Mouse (Mus musculus): Measurements from ENCODE around the gene Lman1l.

GRCm38 (mm10) chr9:57617556-57618169 lies 2.9 kb downstream of the Lman1l start:
- TF ChIP-seq CTCF (IDR thresholded peaks at IDR 0.05; ENCODE audit: low read depth) (no peak), EP300 (IDR thresholded peaks at IDR 0.05; ENCODE audit: low read depth) (no peak)
